Mouse (Mus musculus) hindbrain, embryonic 14.5 days (tissue): ENCODE results near the gene Coq7. TPM values are rescaled to one million over a fixed set of nuclear protein-coding genes. Genes with fewer than 3 reads are reported as not detected.
A peak's percentile ranks its signal among the peaks of the same experiment; 100 is the strongest.

Source experiments
- ATAC-seq: fragments of 200-750 bp; cut with Nextera tagmentation; 2 replicates; pipeline ENCODE4 v1.8.0; 2017; ENCODE audit warnings: moderate number of reproducible peaks, mild to moderate bottlenecking, moderate TSS enrichment, moderate library complexity; ENCODE audit not compliant: low FRiP score
- DNase-seq: peaks from one replicate; pipeline ENCODE4 v3.0.0-alpha.2; 2015; ENCODE audit warnings: low spot score
- H3K27ac ChIP-seq: fragments of 300-500 bp; sonication (generic); 2 replicates; pipeline ENCODE4 v1.5.1; 2014; ENCODE audit warnings: mild to moderate bottlenecking, moderate library complexity
- H3K27me3 ChIP-seq: fragments of 300-500 bp; sonication (generic); 2 replicates; pipeline ENCODE4 v1.6.1; 2014; ENCODE audit warnings: mild to moderate bottlenecking, low read length, mixed read lengths; ENCODE audit not compliant: control insufficient read depth, insufficient read depth
- H3K36me3 ChIP-seq: fragments of 300-500 bp; sonication (generic); replicated peaks from 2 replicates; pipeline ENCODE4 v1.6.1; 2014; ENCODE audit not compliant: control insufficient read depth, insufficient read depth
- H3K4me1 ChIP-seq: fragments of 300-500 bp; sonication (generic); replicated peaks from 2 replicates; pipeline ENCODE4 v1.6.1; 2014; ENCODE audit warnings: antibody characterized with exemption, low read length, mixed read lengths; ENCODE audit not compliant: control insufficient read depth, insufficient read depth
- H3K4me2 ChIP-seq: fragments of 300-500 bp; sonication (generic); replicated peaks from 2 replicates; pipeline ENCODE4 v1.6.1; 2014; ENCODE audit warnings: mild to moderate bottlenecking, moderate library complexity
- H3K4me3 ChIP-seq: fragments of 300-500 bp; sonication (generic); replicated peaks from 2 replicates; pipeline ENCODE4 v1.5.1; 2014; ENCODE audit warnings: mild to moderate bottlenecking, low read length
- H3K9ac ChIP-seq: fragments of 300-500 bp; sonication (generic); 2 replicates; pipeline ENCODE4 v1.6.1; 2014
- H3K9me3 ChIP-seq: fragments of 300-500 bp; sonication (generic); 2 replicates; pipeline ENCODE4 v1.6.1; 2016; ENCODE audit warnings: low read length; ENCODE audit not compliant: control insufficient read depth
- WGBS: fragments of 180-500 bp; shearing (Covaris S2); extraction: QIAGEN DNeasy Blood & Tissue Kit; methylation state at CpG from one replicate; pipeline ENCODE4 v1.1.7; 2014; 5-methylcytosine and 5-hydroxymethylcytosine counted together
- polyA plus RNA-seq: library from polyadenylated mRNA; unstranded; fragments of >200 nt; fragmentation: Nextera tagmentation; extraction: Ambion mirVana; gene quantifications from 2 replicates; pipeline ENCODE4 v1.2.1, GENCODE M21; 2014

The Coq7 gene
- polyA plus RNA-seq, result 102 and 113 TPM in 2 replicates

DNA sequence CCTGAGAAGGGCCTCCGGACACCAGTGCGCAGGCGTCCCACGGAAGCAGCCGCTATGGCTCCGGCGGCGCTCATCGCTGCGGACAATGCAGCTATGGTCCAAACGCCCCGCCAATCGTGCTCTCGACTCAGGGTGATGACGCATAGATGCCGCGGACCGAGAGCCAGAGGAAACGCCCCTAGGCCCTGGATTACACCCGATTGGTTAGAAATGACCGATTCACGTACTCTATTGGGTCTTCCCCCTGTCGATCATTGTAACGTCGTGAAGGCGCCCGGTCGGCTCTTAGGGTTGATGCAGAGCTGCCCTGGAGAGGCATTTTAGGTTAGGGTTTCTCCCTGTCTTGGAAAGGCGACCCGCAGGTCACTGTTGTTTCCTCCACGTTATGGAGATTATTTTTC, at the start of gene Coq7:
TSS of gene Coq7 (minus strand) at position 179 of the 401 bp plus-strand sequence.
- peak within 1 kb of the TSS; percentile 77 for H3K4me2 ChIP-seq
- peak; percentile 100 for DNase-seq
- ATAC-seq, result peak; percentile 99
- no peaks in the 10 kb centered on the region for H3K9me3 ChIP-seq
- H3K27me3 ChIP-seq, result no peaks in the 10 kb centered on the region
- peak within 1 kb of the TSS; percentile 71 for H3K4me3 ChIP-seq
- peak within 1 kb of the TSS; percentile 69 for H3K9ac ChIP-seq
- no peaks in the 10 kb centered on the region for H3K36me3 ChIP-seq
- WGBS, result under 1% methylated on average over 31 of the region's 31 CpGs
- peaks cover 8% of the 10 kb centered on the region; the same call in 1 of the 2 replicates for H3K4me1 ChIP-seq
- H3K27ac ChIP-seq, result peak within 1 kb of the TSS; percentile 99

- Histone ChIP-seq H3K4me1 (peaks cover 8% of the 10 kb centered on the region; the same call in 1 of the 2 replicates), H3K4me2 (no peak overlapping the region), H3K9me3 (0 out of 2 replicates have a peak, but pooled peaks cover 3% of the 10 kb centered on the region), H3K36me3 (no peaks in the 10 kb centered on the region), H3K9ac (no peak overlapping the region), H3K27ac (no peak overlapping the region), H3K27me3 (no peaks in the 10 kb centered on the region), H3K4me3 (no peak overlapping the region)
- no peak for DNase-seq
- ATAC-seq, result no peak
- WGBS, result 64% methylated on average over 2 of the region's 2 CpGs
These were observed 46.8 kb upstream of the Coq7 start for GRCm38 (mm10) chr7:118579938-118580337.

- H3K4me2 ChIP-seq, result no peak overlapping the region
- DNase-seq (no peak), ATAC-seq (no peak)
- H3K27me3 ChIP-seq, result no peaks in the 10 kb centered on the region
- H3K4me1 ChIP-seq, result peaks cover 8% of the 10 kb centered on the region; the same call in 1 of the 2 replicates
- 76% methylated on average over 3 of the region's 3 CpGs for WGBS
- no peak overlapping the region for H3K4me3 ChIP-seq
- peak overlapping the region; percentile 38; the same call in 1 of the 2 replicates for H3K27ac ChIP-seq
- no peak overlapping the region for H3K9ac ChIP-seq
- H3K36me3 ChIP-seq, result no peaks in the 10 kb centered on the region
- H3K9me3 ChIP-seq, result 0 out of 2 replicates have a peak, but pooled peaks cover 3% of the 10 kb centered on the region
These were observed 45.1 kb upstream of the Coq7 start for GRCm38 (mm10) chr7:118578269-118578668.

DNA sequence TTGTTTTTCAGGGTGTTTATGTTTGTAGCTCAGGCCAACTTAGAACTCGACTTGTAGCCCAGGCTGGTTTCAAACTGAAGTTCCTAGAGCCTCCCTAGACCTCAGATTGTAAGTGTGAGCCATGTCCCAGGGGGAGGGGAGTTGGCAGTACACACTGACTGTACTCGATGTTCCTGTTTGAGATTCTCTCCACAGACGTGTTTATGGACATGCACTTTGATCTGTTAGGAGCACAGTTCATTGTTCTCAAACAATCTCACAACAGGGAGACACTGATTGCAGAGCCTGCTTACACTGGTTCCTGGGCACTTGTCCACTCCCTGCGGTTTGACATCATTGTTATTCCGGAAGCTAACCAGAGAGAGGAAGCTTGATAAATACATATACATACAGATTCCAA, 38.9 kb upstream of the Coq7 start:
- Histone ChIP-seq H3K4me3 (no peak overlapping the region), H3K27me3 (no peaks in the 10 kb centered on the region), H3K9ac (no peak overlapping the region), H3K36me3 (no peaks in the 10 kb centered on the region), H3K9me3 (peaks cover 6% of the 10 kb centered on the region; the same call in 1 of the 2 replicates), H3K4me1 (no peaks in the 10 kb centered on the region), H3K27ac (no peak overlapping the region), H3K4me2 (no peak overlapping the region)
- WGBS, result 41% methylated on average over 5 of the region's 5 CpGs
- ATAC-seq (no peak), DNase-seq (no peak)

DNA sequence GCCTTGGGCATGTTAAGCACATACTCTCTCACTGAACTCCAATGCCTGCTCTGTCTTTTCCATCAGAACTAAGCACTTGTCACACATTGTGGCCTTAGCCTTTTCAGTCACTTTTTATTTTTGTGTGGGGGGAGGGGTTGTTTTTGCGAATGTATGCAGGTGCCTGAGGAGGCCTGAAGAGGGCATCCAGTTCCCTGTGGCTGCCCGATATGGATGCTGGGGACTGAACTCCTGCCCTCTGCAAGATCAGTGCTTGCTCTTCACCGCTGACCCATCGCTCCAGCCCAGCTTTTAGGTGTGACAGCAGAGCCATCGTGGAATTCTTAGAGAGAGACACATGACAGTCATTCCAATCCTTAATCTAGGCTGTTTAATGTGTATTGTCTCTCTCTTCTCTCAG, 38.2 kb upstream of the Coq7 start:
- Histone ChIP-seq H3K27ac (no peak overlapping the region), H3K36me3 (no peaks in the 10 kb centered on the region), H3K4me3 (no peak overlapping the region), H3K9ac (no peak overlapping the region), H3K4me1 (no peaks in the 10 kb centered on the region), H3K4me2 (no peak overlapping the region), H3K9me3 (peaks cover 6% of the 10 kb centered on the region; the same call in 1 of the 2 replicates), H3K27me3 (no peaks in the 10 kb centered on the region)
- no peak for DNase-seq
- 41% methylated on average over 5 of the region's 5 CpGs for WGBS
- no peak for ATAC-seq

GRCm38 (mm10) chr7:118569121-118569543, 36.0 kb upstream of the Coq7 start:
- DNase-seq, result no peak
- Histone ChIP-seq H3K27me3 (no peaks in the 10 kb centered on the region), H3K9me3 (peaks cover 6% of the 10 kb centered on the region; the same call in 1 of the 2 replicates), H3K36me3 (peaks cover 8% of the 10 kb centered on the region; the same call in 1 of the 2 replicates), H3K27ac (no peak overlapping the region), H3K4me1 (no peaks in the 10 kb centered on the region), H3K9ac (no peak overlapping the region), H3K4me3 (no peak overlapping the region), H3K4me2 (no peak overlapping the region)
- 24% methylated on average over 6 of the region's 6 CpGs for WGBS
- ATAC-seq, result peak; percentile 62

- no peak for ATAC-seq
- Histone ChIP-seq H3K4me2 (no peak overlapping the region), H3K27me3 (no peaks in the 10 kb centered on the region), H3K27ac (no peak overlapping the region), H3K9me3 (peaks cover 15% of the 10 kb centered on the region), H3K4me1 (no peaks in the 10 kb centered on the region), H3K36me3 (peaks cover 60% of the 10 kb centered on the region), H3K4me3 (no peak overlapping the region), H3K9ac (no peak overlapping the region)
- WGBS, result 49% methylated on average over 2 of the region's 2 CpGs
- DNase-seq, result no peak
These were observed 21.1 kb upstream of the Coq7 start for GRCm38 (mm10) chr7:118554290-118554689.

DNA sequence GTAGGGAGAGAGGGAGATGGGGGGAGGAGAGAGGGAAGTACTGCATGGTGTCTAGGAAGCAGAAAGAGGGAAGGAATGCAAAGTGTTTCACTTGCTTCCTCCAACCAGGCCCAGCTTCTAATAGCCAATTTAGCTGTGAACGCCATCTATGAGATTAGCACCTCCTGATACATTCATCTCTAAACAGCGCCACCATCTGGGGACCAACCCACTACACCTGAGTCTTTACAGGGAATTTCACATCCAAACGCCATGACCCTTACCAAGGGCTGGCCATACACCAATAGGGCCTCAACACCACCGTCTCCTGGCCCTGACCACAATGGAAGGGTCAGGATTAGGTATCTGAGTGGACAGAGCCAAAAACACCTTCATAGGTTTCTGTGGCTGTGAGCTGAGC, 20.7 kb upstream of the Coq7 start:
- no peak for ATAC-seq
- Histone ChIP-seq H3K9ac (no peak overlapping the region), H3K36me3 (peaks cover 55% of the 10 kb centered on the region), H3K4me3 (no peak overlapping the region), H3K4me2 (no peak overlapping the region), H3K27me3 (no peaks in the 10 kb centered on the region), H3K27ac (no peak overlapping the region), H3K9me3 (peaks cover 15% of the 10 kb centered on the region), H3K4me1 (no peaks in the 10 kb centered on the region)
- DNase-seq, result no peak
- 71% methylated on average over 4 of the region's 4 CpGs for WGBS

- H3K27ac ChIP-seq, result no peak overlapping the region
- no peaks in the 10 kb centered on the region for H3K27me3 ChIP-seq
- H3K9ac ChIP-seq, result no peak overlapping the region
- no peak for DNase-seq
- no peak overlapping the region for H3K4me3 ChIP-seq
- H3K4me1 ChIP-seq, result no peaks in the 10 kb centered on the region
- WGBS, result 85% methylated on average over 10 of the region's 10 CpGs
- H3K36me3 ChIP-seq, result peaks cover 59% of the 10 kb centered on the region
- no peak for ATAC-seq
- H3K4me2 ChIP-seq, result no peak overlapping the region
- peaks cover 11% of the 10 kb centered on the region for H3K9me3 ChIP-seq
These were observed 14.3 kb upstream of the Coq7 start for GRCm38 (mm10) chr7:118547451-118547850.

GRCm38 (mm10) chr7:118544128-118544527, 11.0 kb upstream of the Coq7 start:
- Histone ChIP-seq H3K27ac (no peak overlapping the region), H3K36me3 (peaks cover 48% of the 10 kb centered on the region), H3K9me3 (no peaks in the 10 kb centered on the region), H3K4me1 (no peaks in the 10 kb centered on the region), H3K4me2 (no peak overlapping the region), H3K27me3 (no peaks in the 10 kb centered on the region), H3K4me3 (no peak overlapping the region), H3K9ac (no peak overlapping the region)
- ATAC-seq (no peak), DNase-seq (no peak)
- WGBS, result 89% methylated on average over 4 of the region's 4 CpGs
